Mouse (Mus musculus) left cerebral cortex, adult 6 months (tissue): ENCODE data around the gene Med23. TPM values are rescaled to one million over a fixed set of nuclear protein-coding genes. Genes with fewer than 3 reads are reported as not detected.

Experiments
- long read RNA-seq, 2 experiments: library from polyadenylated mRNA; unstranded; transcript quantifications; one replicate each; pipeline ENCODE4 v2.0.0; 2019 to 2020
- polyA plus RNA-seq: library from polyadenylated mRNA; unstranded; fragments of <200 nt; fragmentation: Nextera tagmentation; gene quantifications from 2 replicates; pipeline ENCODE4 v1.2.3, GENCODE M21; 2021

The Med23 gene
- 10.9 and 23.0 TPM in 2 replicates for polyA plus RNA-seq
- long read RNA-seq, experiment 1, full-length matches to known transcripts: 10 of 35 reads
- long read RNA-seq, experiment 1, partial matches to known transcripts: 16 of 35 reads
- long read RNA-seq, experiment 1, other reads (novel, unspliced or antisense): 9 of 35 reads
- long read RNA-seq, experiment 2, full-length matches to known transcripts: 1 of 7 reads
- long read RNA-seq, experiment 2, partial matches to known transcripts: 4 of 7 reads
- long read RNA-seq, experiment 2, other reads (novel, unspliced or antisense): 2 of 7 reads

DNA sequence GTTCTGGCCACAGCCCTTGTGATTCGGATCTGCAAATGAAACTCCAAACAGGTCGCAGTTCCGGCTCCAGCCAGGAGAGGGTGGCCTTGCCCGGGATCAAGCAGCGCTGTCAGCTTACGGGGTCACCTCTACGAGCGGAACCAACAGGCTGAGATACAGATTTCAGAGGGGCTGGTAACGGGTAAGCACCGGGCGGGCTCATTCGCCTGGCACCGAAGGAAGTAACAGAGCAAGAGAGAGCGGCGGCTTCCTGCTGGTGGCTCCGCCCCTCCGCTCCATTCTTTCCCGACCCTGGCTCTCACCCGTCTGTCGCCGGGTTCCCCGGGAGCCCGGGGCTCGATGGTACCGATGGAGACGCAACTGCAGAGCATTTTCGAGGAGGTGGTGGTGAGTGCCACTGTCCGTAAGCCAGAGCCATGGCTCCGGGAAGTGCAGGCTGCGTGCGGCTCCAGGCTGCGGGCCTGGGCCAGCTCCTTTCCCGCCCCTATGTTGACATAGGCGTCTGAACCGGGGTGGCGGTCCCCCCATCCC is at the start of gene Med23:
Gene Med23 (plus strand): TSS at position 227 of the 531 bp plus-strand sequence.

DNA sequence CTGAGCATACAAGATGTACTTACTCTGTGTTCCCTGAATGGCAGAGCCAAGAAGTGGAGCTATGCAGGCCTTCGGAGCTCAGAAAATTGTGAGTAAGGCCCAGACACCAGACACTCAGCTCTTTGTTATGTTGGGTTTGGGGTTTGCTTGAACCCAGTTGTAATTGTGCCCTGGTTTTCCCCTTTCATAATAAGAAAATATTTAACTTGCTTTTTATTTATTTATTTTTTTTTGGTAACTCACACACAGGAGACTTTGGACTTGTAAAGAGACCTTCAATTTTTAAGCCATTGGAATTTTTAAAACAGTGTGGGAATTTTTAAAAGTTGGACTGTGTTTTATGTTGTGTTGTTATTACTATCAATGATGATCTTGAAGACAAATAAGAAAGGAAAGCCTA is 27.1 kb upstream of the Med23 start, which contains the start of gene Enpp3:
Gene Enpp3 (minus strand): TSS at position 148 of the 400 bp plus-strand sequence.

DNA sequence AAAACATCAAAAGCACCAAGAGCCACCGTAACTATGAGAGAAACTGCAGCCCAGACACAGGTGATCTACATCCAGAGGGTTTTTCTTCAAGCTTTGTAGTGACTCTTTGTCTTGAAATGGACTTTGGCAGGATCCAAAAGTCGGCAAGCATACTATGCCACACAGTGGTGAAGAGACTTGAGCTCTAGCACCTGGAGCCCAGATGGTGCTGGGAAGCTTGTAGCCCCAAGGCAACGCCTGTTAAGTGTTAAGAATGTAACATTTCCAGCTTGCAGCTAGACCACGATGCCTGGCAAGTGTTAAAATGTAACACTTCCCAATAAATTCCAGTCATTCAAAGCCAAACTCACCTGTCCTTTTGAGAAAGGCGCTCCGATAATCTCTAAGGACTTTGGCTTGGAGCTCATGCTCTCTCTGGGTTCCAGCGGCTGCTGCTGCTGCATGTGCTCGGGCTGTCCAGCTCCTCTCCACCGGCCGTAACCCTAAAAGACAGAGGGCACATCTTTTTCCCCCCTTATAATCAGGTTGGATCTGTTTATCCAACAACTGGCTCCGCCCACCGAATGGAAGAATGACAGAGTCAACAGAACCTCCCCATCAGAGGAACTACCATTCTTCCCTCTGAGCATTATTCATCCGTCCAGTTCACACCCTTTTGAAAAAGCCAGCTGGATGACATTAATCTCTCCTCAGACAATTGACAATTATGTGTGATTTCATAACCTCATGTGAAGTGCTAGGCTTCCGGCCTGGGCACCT is 57.4 kb downstream of the Med23 start, which contains the start of gene Arg1:
Gene Arg1 (minus strand): TSS at position 523 of the 759 bp plus-strand sequence.

Other genes with a start within 250 kb of the Med23 start
- 2.8 and 4.6 TPM in 2 replicates for gene Enpp1, start 157.8 kb upstream of the Med23 start, polyA plus RNA-seq
- 0.28 and 0.59 TPM in 2 replicates for gene Enpp3, start 27.2 kb upstream of the Med23 start, polyA plus RNA-seq
- gene Arg1, start 57.5 kb downstream of the Med23 start, polyA plus RNA-seq: 0.11 TPM in 1 of 2 replicates, not detected in the other